Mouse (Mus musculus): ENCODE data around the gene Svs1. TPM values are rescaled to one million over a fixed set of nuclear protein-coding genes. Genes with fewer than 3 reads are reported as not detected.

Gene Svs1
- not detected in 2 replicates for polyA plus RNA-seq (2012; ENCODE audit: low replicate concordance)

DNA sequence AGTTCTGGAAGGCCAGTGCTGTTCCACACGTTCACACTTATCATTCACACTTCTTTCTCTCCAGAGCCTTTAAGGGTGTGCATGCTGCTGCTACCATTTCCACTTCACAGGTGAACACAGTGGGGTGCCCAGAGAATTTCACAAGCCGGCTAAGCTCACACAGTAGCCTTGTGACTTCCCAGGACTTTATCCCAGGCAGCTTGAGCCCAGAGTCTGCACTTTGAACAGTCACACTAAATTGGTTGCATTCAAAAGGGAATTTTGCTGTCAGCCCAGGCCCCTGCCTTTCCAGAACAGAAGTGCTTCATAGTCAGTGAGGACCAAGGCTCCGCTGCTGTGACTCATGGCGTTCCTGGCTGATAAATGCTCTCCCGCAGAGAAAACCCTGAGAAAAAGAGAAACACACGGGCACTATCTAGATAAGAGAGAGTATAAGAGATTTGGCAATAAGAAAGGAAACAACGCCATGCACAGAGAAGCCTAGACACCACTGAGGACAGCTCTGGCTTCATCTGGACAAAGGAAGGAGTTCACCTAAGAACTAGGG is at the start of gene Svs1:
Gene Svs1, plus strand, starts transcription at position 418 of the 547 bp plus-strand sequence.

DNA sequence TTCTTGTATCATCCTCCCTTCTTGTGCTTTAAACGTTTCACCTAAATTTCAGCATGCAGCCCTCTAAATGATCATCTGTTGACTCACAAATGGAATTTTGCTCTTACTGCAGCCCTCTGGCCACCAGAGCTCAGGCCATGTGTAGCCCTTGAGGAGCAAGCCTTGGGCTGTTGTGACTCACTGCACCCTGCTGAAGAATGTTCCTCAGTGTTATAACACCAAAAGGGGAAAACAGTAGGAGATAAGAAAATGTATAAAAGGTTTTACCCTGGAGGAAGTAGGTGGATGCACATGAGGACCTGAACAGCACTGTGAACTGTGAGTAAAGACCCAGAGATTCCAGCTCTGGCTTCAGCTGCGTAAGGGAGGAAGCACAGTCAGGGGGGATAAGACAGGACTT is 12.0 kb upstream of the Svs1 start, which contains the start of gene Doxl2:
Gene Doxl2, plus strand, starts transcription at position 301 of the 400 bp plus-strand sequence.

DNA sequence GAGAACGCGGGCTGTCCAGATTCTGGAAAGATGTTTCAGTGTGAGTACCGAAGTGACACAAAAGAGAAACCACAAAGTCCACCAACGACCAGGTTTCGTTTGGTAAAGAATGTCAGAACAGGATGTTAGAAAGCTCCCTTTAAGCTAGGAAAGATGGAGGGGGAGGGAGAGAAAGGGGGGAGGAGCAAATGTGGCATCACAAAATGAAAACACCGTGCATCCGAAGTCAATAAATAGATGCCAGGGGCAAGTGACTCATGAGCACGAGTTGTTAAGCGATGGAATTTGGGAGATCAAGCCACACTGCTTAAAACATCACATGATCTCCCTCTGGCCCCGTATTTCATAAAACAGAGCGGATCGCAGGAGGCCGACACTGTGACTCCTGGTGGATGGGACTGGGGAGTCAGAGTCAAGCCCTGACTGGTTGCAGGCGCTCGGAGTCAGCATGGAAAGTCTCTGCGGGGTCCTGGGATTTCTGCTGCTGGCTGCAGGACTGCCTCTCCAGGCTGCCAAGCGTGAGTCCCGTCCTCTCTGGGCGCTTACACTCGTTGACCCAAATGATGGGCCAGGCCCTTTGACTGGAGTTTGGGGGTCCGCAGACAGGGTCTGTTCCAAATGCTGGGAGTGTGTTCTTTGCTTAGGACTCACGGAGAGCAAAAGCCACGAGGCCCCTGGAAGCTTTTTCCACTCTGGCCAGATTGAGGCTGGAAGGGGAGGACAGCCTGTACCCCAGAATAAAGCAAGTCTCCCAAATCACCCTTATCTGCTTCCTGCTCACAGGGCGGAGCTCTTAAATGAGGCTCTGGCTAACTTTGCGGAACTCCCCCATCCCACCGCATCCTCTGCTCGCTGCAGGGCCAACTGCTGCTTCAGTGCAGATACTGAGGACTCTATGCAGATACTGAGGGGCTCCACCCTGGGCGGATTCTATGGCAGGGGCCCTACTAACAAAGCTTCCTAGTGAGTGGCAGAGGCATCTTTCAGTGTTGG is 49.9 kb downstream of the Svs1 start, which contains the start of gene Gpnmb:
Gene Gpnmb, plus strand, starts transcription at position 272 of the 993 bp plus-strand sequence.

Other genes starting within 250 kb of the Svs1 start
- gene Gimap1, start 247.8 kb upstream of the Svs1 start, polyA plus RNA-seq (2012; ENCODE audit: low replicate concordance) = 14.6 and 21.6 TPM in 2 replicates
- gene Gimap5, start 240.7 kb upstream of the Svs1 start, polyA plus RNA-seq (2012; ENCODE audit: low replicate concordance) = 4.7 and 19.6 TPM in 2 replicates
- gene Gimap3, start 216.0 kb upstream of the Svs1 start, polyA plus RNA-seq (2012; ENCODE audit: low replicate concordance) = 24.2 and 84.0 TPM in 2 replicates
- gene Tmem176a, start 145.9 kb upstream of the Svs1 start, polyA plus RNA-seq (2012; ENCODE audit: low replicate concordance) = 6.4 and 44.5 TPM in 2 replicates
- gene Tmem176b, start 145.4 kb upstream of the Svs1 start, polyA plus RNA-seq (2012; ENCODE audit: low replicate concordance) = 2.3 and 12.0 TPM in 2 replicates
- not detected in 2 replicates for gene Aoc1, start 114.0 kb upstream of the Svs1 start, polyA plus RNA-seq (2012; ENCODE audit: low replicate concordance)
- gene 1600015I10Rik, start 57.0 kb upstream of the Svs1 start, polyA plus RNA-seq (2012; ENCODE audit: low replicate concordance) = not detected in 2 replicates
- gene Doxl2, start 11.9 kb upstream of the Svs1 start, polyA plus RNA-seq (2012; ENCODE audit: low replicate concordance) = not detected in 2 replicates
- gene Gpnmb, start 49.7 kb downstream of the Svs1 start, polyA plus RNA-seq (2012; ENCODE audit: low replicate concordance) = 0.18 and 0.31 TPM in 2 replicates
- gene Malsu1, start 86.9 kb downstream of the Svs1 start, polyA plus RNA-seq (2012; ENCODE audit: low replicate concordance) = 57.0 and 59.6 TPM in 2 replicates
- not detected in 2 replicates for gene Igf2bp3, start 228.1 kb downstream of the Svs1 start, polyA plus RNA-seq (2012; ENCODE audit: low replicate concordance)

Data from leukemia stem cell, adult 10-12 weeks (primary cell).